Mouse (Mus musculus): ENCODE results near the gene Hs3st4. TPM values are rescaled to one million over a fixed set of nuclear protein-coding genes. Genes with fewer than 3 reads are reported as not detected.

Hs3st4 gene
- polyA plus RNA-seq, 1 experiment from 2014 or later = not detected

GRCm38 (mm10) chr7:124399184-124399583 is 416.5 kb downstream of the Hs3st4 start:
- DNase-seq (ENCODE audit: low spot score) (no peak), ATAC-seq (replicated peaks; ENCODE audit: low FRiP score, low TSS enrichment, low read depth) (no peak)
- Histone ChIP-seq H3K27me3 (replicated peaks; ENCODE audit: control insufficient read depth, insufficient read depth, low read length) (no peaks in the 10 kb centered on the region), H3K27ac (ENCODE audit: low read depth) (no peak overlapping the region), H3K9ac (ENCODE audit: low read length) (no peak overlapping the region), H3K4me3 (ENCODE audit: low read depth, low read length) (no peak overlapping the region), H3K9me3 (ENCODE audit: control insufficient read depth, low read length) (no peaks in the 10 kb centered on the region), H3K4me2 (ENCODE audit: low read length) (no peak overlapping the region), H3K4me1 (replicated peaks; ENCODE audit: control insufficient read depth, insufficient read depth, low read length) (no peaks in the 10 kb centered on the region), H3K36me3 (ENCODE audit: control insufficient read depth, insufficient read depth, low read length) (no peaks in the 10 kb centered on the region)

- H3K36me3 ChIP-seq (ENCODE audit: control insufficient read depth, insufficient read depth, low read length) = no peaks in the 10 kb centered on the region
- no peaks in the 10 kb centered on the region for H3K4me1 ChIP-seq (replicated peaks; ENCODE audit: control insufficient read depth, insufficient read depth, low read length)
- no peak overlapping the region for H3K4me2 ChIP-seq (ENCODE audit: low read length)
- no peaks in the 10 kb centered on the region for H3K9me3 ChIP-seq (ENCODE audit: control insufficient read depth, low read length)
- no peak overlapping the region for H3K4me3 ChIP-seq (ENCODE audit: low read depth, low read length)
- H3K9ac ChIP-seq (ENCODE audit: low read length) = no peak overlapping the region
- DNase-seq (ENCODE audit: low spot score) = no peak
- ATAC-seq (replicated peaks; ENCODE audit: low FRiP score, low TSS enrichment, low read depth) = no peak
- H3K27ac ChIP-seq (ENCODE audit: low read depth) = no peak overlapping the region
- no peaks in the 10 kb centered on the region for H3K27me3 ChIP-seq (replicated peaks; ENCODE audit: control insufficient read depth, insufficient read depth, low read length)
Measured at GRCm38 (mm10) chr7:124426951-124427350, 444.3 kb downstream of the Hs3st4 start.

All from intestine, embryonic 14.5 days (tissue).